In genomic region chr5:35041268-35041829, GRCm38 (mm10) we compare ENCODE assay signal across 11 mouse cellular contexts. TPM values are rescaled to one million over a fixed set of nuclear protein-coding genes. Genes with fewer than 3 reads are reported as not detected.
DNase-seq lines count a peak whose midpoint lies in the region; ATAC-seq and TF ChIP-seq lines count a peak whose summit lies in the region.
"Had no signal": no experiment of that assay in that cellular context is flagged by ENCODE, and none has a peak within 500 bp of the region (broad histone marks: within the 10 kb centered on the region; RNA-seq: fewer than 3 reads in every experiment).

TSS of gene Hgfac (plus strand) at chr5:35041509.

- no peak within 1 kb of the TSS for H3K9ac ChIP-seq in midbrain, embryonic 15.5 days
- no peak within 1 kb of the TSS for H3K9ac ChIP-seq in midbrain, embryonic 14.5 days (replicated peaks; ENCODE audit: low read length)
- H3K9ac ChIP-seq: hindbrain, embryonic 13.5 days had no signal

- no peaks in the 10 kb centered on the region for H3K79me2 ChIP-seq in myocyte (ENCODE audit: control insufficient read depth, insufficient read depth)

- H3ac ChIP-seq in myocyte (ENCODE audit: control insufficient read depth, insufficient read length), result no peak within 1 kb of the TSS

- H3K4me2 ChIP-seq in midbrain, embryonic 15.5 days, result no peak within 1 kb of the TSS
- no peak within 1 kb of the TSS for H3K4me2 ChIP-seq in myocyte (ENCODE audit: low read depth)
- H3K4me2 ChIP-seq in midbrain, embryonic 14.5 days (ENCODE audit: low read length), result no peak within 1 kb of the TSS
- H3K4me2 ChIP-seq: hindbrain, embryonic 13.5 days had no signal

- peak within 1 kb of the TSS; percentile 35 for H3K27ac ChIP-seq in midbrain, embryonic 10.5 days (replicated peaks)
- H3K27ac ChIP-seq in midbrain, embryonic 15.5 days, result no peak within 1 kb of the TSS
- peak within 1 kb of the TSS; percentile 37 for H3K27ac ChIP-seq in limb, embryonic 10.5 days
- H3K27ac ChIP-seq in midbrain, embryonic 14.5 days (replicated peaks; ENCODE audit: low read depth, low read length), result no peak within 1 kb of the TSS
- H3K27ac ChIP-seq: hindbrain, embryonic 13.5 days had no signal

- no peak for ATAC-seq in midbrain, embryonic 15.5 days (replicated peaks)
- no peak for ATAC-seq in midbrain, embryonic 14.5 days (ENCODE audit: low FRiP score, low TSS enrichment)

- no peak for DNase-seq in midbrain, embryonic 10.5 days (ENCODE audit: low spot score)
- peak; percentile 96 for DNase-seq in kidney, adult 11 months
- DNase-seq in limb, embryonic 10.5 days (ENCODE audit: low spot score), result no peak
- DNase-seq in midbrain, embryonic 14.5 days, result no peak
- no peak for DNase-seq in cerebellum, postnatal 4 days (ENCODE audit: low spot score in 2 of 2)
- DNase-seq in gastrocnemius, adult 18-20 months (ENCODE audit: low spot score), result no peak
- DNase-seq: cerebellum, adult 9-11 months; thymus, postnatal 25 days had no signal

- no peaks in the 10 kb centered on the region for H3K27me3 ChIP-seq in midbrain, embryonic 10.5 days (ENCODE audit: low read depth, poor library complexity, severe bottlenecking)
- no peaks in the 10 kb centered on the region for H3K27me3 ChIP-seq in midbrain, embryonic 15.5 days (replicated peaks)
- H3K27me3 ChIP-seq in limb, embryonic 10.5 days (ENCODE audit: low read depth, poor library complexity, severe bottlenecking), result no peaks in the 10 kb centered on the region
- no peaks in the 10 kb centered on the region for H3K27me3 ChIP-seq in myocyte (ENCODE audit: control insufficient read depth, insufficient read depth, insufficient read length)
- H3K27me3 ChIP-seq in midbrain, embryonic 14.5 days (ENCODE audit: control insufficient read depth, insufficient read depth, low read length), result no peaks in the 10 kb centered on the region
- H3K27me3 ChIP-seq: hindbrain, embryonic 13.5 days had no signal

- no peak within 1 kb of the TSS for H3K4me3 ChIP-seq in midbrain, embryonic 10.5 days
- H3K4me3 ChIP-seq in midbrain, embryonic 15.5 days, result no peak within 1 kb of the TSS
- no peak within 1 kb of the TSS for H3K4me3 ChIP-seq in limb, embryonic 10.5 days
- H3K4me3 ChIP-seq in myocyte, result no peak within 1 kb of the TSS
- no peak within 1 kb of the TSS for H3K4me3 ChIP-seq in midbrain, embryonic 14.5 days (replicated peaks; ENCODE audit: low read depth, low read length)
- H3K4me3 ChIP-seq: hindbrain, embryonic 13.5 days had no signal

- H3K36me3 ChIP-seq in midbrain, embryonic 10.5 days, result no peaks in the 10 kb centered on the region
- no peaks in the 10 kb centered on the region for H3K36me3 ChIP-seq in midbrain, embryonic 15.5 days (replicated peaks)
- H3K36me3 ChIP-seq in limb, embryonic 10.5 days, result no peaks in the 10 kb centered on the region
- H3K36me3 ChIP-seq in myocyte (ENCODE audit: control insufficient read depth, insufficient read depth), result no peaks in the 10 kb centered on the region
- no peaks in the 10 kb centered on the region for H3K36me3 ChIP-seq in midbrain, embryonic 14.5 days (ENCODE audit: control insufficient read depth, insufficient read depth, low read length)
- H3K36me3 ChIP-seq: hindbrain, embryonic 13.5 days had no signal

- TF ChIP-seq POLR2A in myocyte (IDR thresholded peaks at IDR 0.05; ENCODE audit: insufficient read length, low read depth), result no peak

- WGBS in midbrain, embryonic 10.5 days, result 76% methylated on average over 6 of the region's 6 CpGs
- 72% methylated on average over 6 of the region's 6 CpGs for WGBS in midbrain, embryonic 15.5 days
- WGBS in limb, embryonic 10.5 days, result 64% methylated on average over 6 of the region's 6 CpGs
- 66% methylated on average over 6 of the region's 6 CpGs for WGBS in midbrain, embryonic 14.5 days

- no peaks in the 10 kb centered on the region for H3K9me3 ChIP-seq in midbrain, embryonic 10.5 days (replicated peaks)
- H3K9me3 ChIP-seq in midbrain, embryonic 15.5 days, result no peaks in the 10 kb centered on the region
- H3K9me3 ChIP-seq in limb, embryonic 10.5 days (replicated peaks), result no peaks in the 10 kb centered on the region
- H3K9me3 ChIP-seq in midbrain, embryonic 14.5 days (ENCODE audit: control insufficient read depth, low read length), result no peaks in the 10 kb centered on the region
- H3K9me3 ChIP-seq: hindbrain, embryonic 13.5 days had no signal

- no peaks in the 10 kb centered on the region; the same call in 1 of the 2 replicates for H3K4me1 ChIP-seq in midbrain, embryonic 10.5 days
- no peaks in the 10 kb centered on the region for H3K4me1 ChIP-seq in midbrain, embryonic 15.5 days
- H3K4me1 ChIP-seq in limb, embryonic 10.5 days, result peaks cover 6% of the 10 kb centered on the region
- no peaks in the 10 kb centered on the region for H3K4me1 ChIP-seq in midbrain, embryonic 14.5 days (ENCODE audit: control insufficient read depth, insufficient read depth, low read length)
- H3K4me1 ChIP-seq: hindbrain, embryonic 13.5 days had no signal

TF ChIP-seq in myocyte, 11 proteins besides CTCF, POLR2A, EP300 and RAD21:
- TF ChIP-seq MYOD1 (IDR thresholded peaks at IDR 0.05; ENCODE audit: control insufficient read depth in 1 of 3, insufficient read length in 2 of 3, low read depth in 2 of 3) (peak in 2 of 3 experiments; percentile 41 to 87), MYOG (IDR thresholded peaks at IDR 0.05; ENCODE audit: control insufficient read depth in 1 of 3, insufficient read depth in 1 of 3, insufficient read length in 2 of 3, low read depth in 2 of 3) (peak in 2 of 3 experiments; percentile 58 to 87), POLR2AphosphoS2 (IDR thresholded peaks at IDR 0.05; ENCODE audit: insufficient read length, low read depth) (peak; percentile 58), CEBPB (IDR thresholded peaks at IDR 0.05; ENCODE audit: insufficient read depth, poor library complexity, severe bottlenecking) (no peak)

RNA-seq across cellular contexts. Expression of gene Hgfac, which starts in this region (rescaled TPM):
- polyA plus RNA-seq in midbrain, embryonic 10.5 days (2016; fragmentation: Nextera tagmentation; extraction: Ambion mirVana), result 0.28 and 0.53 TPM in 2 replicates
- polyA plus RNA-seq in midbrain, embryonic 15.5 days (2015; fragmentation: Nextera tagmentation; extraction: Ambion mirVana), result 0.49 and 0.67 TPM in 2 replicates
- polyA plus RNA-seq in limb, embryonic 10.5 days (2016; fragmentation: Nextera tagmentation; extraction: Ambion mirVana), result 0.15 TPM in 1 of 2 replicates, not detected in the other
- polyA plus RNA-seq in myocyte (2012; fragmentation: generic; extraction: Trizol), result 0.26 TPM
- 0.61 and 1.1 TPM in 2 replicates for polyA plus RNA-seq in midbrain, embryonic 14.5 days (2014; fragmentation: Nextera tagmentation; extraction: Ambion mirVana)
- under 1 TPM in 1 of 2 experiments, not detected in 1; 0.57 TPM for total RNA-seq in gastrocnemius, adult 18-20 months (2021)

Comparison
In these comparisons a context has a peak if more than half of its experiments do, and no peak if none do; other contexts are left out.
1. H3K27ac ChIP-seq: peak in midbrain, embryonic 10.5 days (single experiment) and limb, embryonic 10.5 days (single experiment); none in midbrain, embryonic 15.5 days (single experiment) and midbrain, embryonic 14.5 days (single experiment).